Mouse (Mus musculus) cerebellum, adult 8-10 months (tissue): Measurements from ENCODE around the gene Zfp597.

Experiments
- DNase-seq: peaks from one replicate; pipeline ENCODE4 v3.0.0; 2022

Zfp597 gene

DNA sequence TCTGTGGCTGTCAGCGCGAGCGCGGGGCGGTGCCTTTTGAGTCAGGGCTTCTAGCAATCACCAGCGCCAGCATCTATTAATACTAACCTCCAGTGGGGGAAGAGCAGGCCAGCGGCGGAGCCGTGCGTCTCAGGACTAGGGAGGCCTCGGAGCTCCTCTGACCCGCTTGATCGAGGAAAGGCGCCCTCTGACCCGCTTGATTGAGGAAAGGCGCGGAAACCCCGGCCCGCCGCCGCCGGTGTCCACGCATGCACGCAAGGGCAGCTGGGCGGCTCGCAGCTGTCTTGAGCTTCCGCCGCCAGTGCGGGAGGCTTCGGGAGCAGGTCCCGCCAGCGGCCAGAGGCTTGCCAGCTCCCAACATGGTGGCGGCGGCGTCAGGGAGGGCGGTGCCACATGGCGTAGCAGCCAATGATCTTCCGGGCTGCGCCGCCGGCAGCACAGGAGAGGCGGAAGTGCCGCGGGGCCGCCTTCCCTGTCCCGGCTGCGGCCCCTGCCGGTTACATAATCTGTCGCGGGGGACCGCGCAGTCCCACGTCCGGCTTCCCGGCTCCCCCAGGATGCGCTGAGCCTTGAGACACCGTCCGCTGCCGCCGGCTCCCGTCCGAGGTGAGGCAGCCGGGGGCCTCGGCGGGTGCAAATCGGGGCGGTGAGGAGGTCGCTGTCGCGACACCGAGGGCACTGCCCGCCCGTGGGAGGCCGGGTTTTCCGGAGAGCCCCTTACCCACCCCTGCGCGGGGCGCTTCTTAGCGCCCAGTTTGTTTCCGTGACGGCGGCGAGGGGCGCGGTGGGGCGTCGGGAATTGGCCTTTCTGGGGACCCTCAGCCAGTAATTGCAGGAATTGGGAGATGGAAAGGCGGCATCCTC lies at the start of gene Zfp597, which contains the start of gene Gm20695:
Gene Zfp597, minus strand, starts transcription at position 361 of the 864 bp plus-strand sequence.
Gene Gm20695, plus strand, starts transcription at position 448 of the 864 bp plus-strand sequence.
- peak; percentile 92 for DNase-seq

GRCm38 (mm10) chr16:3934091-3934490 lies 49.7 kb upstream of the Zfp597 start:
- no peak for DNase-seq

- DNase-seq: no peak
Observed at GRCm38 (mm10) chr16:3933536-3933935, 49.2 kb upstream of the Zfp597 start.

DNA sequence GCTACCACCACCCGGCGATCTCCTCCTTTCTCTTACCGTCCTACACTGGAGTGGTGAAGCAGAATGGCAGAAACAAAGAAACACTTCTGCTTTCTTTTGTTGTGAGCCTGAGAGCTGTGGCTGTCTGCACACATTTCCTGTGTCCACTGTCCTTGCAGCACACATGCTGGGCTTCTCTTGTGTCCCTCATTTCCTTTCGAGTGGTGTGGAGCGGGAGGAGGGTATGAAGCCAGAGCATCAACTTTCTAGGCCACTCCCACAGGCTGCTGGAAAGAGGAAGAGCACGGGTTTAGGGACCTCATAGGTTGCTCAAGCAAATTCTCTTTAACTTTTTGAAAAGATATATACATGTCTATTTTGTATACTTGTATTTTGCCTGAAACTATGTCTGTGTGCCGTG lies 44.8 kb upstream of the Zfp597 start:
- no peak for DNase-seq

- no peak for DNase-seq
Observed at GRCm38 (mm10) chr16:3928582-3928981, 44.2 kb upstream of the Zfp597 start.

DNA sequence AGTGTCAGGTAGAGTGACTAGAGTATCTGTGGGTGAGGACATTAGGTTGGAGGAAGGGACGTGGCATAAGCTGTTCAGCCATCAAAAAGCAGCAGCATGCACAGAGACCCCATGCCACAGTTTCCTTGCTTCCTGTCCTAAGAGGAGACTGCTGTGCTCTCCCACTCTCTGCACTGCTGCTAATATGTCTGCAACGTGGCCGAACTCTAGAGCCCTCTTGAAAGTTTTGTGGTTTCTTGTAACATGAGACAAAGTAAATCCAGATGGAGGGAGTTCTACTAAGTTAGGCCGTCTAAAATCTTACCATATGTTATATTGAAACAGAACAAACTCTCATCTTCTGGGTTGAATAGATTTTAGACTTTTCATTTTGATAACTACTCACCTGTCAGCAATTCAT lies 39.6 kb upstream of the Zfp597 start:
- DNase-seq: no peak

DNA sequence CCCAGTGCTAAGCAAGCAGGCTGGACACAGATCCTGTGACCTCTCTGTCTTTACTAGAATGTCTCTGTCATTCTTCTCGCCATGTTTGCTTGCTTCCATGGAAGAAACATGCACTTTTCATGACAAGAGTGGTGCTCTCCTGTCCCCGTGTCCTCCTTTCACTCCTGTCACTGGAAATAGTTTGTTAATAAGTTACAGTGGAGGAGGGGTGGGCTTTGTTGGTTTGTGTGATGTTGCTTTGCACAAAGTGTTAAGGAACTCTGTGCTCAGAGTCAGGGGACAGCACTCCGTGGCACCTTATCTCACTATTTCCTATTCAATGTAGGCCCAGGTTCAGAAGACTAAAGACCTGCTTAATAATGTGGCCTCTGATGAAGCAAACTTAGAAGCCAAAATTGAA lies 39.2 kb upstream of the Zfp597 start:
- no peak for DNase-seq

GRCm38 (mm10) chr16:3920756-3921155 lies 36.4 kb upstream of the Zfp597 start:
- DNase-seq: no peak

GRCm38 (mm10) chr16:3909118-3909517 lies 24.8 kb upstream of the Zfp597 start:
- DNase-seq: no peak

DNA sequence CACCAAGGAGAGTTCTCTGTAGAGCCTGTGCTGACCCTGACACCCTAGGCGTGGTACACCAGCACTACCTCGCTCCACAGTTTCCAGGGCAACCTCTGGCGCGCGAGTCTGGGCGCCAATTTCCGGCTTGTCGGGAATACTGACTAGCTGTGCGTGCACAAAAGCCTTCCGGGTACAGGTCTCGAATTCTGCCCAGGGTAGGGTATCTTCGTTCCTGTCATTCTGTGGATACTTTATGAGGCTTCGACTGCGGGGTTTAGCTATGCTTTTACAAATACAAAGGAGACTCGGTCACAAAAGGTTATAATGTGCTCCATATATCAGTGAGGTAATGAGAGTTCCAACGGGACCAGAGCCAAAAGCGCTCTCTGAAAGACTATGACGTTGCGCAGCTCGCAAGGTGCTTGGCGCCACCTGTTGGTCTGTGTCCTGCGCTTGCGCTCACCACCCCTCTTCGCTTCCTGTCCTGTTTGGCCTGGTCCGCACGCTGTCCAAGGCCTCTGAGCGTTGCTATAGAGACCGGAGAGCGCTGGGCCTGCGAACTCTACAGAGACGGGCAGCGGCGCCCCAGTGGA lies 24.3 kb upstream of the Zfp597 start, which contains the start of the genes 1700037C18Rik and Cluap1:
Gene 1700037C18Rik, minus strand, starts transcription at position 153 of the 575 bp plus-strand sequence.
Gene Cluap1, plus strand, starts transcription at position 265 of the 575 bp plus-strand sequence.
- DNase-seq: peak; percentile 95

DNA sequence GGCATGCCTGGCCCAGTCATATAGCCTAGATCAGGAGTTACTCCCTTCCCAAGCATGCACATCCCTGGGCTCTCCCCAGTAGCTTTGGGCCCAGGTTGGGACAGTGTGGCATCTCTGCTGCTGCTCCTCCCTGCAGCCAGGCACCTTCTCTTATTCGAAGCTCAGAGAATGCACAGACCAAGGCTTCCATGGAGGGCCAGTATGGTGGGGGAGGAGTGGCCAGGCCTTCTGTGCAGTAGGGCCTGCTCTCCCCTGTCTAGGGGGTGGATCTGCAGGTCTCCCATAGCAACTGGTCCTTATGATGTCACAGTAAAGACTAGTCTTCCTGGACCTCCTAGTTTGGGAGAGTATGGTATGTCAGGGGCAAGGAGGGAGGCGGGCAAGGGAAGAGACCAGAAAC lies 23.1 kb upstream of the Zfp597 start:
- no peak for DNase-seq

DNA sequence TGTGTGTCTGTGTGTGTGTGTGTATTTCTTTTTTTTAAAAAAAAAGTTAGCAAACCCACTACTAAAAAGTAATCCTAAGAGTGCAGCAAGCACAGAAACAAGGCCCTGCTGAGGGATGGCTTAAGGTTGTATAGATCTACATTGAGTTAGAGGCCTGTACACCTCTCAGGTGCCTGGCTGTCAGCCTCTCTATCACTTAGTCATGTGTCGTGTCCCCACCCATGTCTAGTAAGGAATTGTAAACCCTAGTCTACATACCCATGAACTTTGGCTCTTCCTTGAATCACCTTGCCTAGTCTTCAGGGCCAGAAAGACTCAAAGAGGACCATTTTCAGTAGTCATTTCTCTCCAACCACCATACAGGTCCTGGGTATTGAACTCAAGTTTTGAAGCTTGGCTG lies 12.2 kb upstream of the Zfp597 start:
- DNase-seq: no peak

DNA sequence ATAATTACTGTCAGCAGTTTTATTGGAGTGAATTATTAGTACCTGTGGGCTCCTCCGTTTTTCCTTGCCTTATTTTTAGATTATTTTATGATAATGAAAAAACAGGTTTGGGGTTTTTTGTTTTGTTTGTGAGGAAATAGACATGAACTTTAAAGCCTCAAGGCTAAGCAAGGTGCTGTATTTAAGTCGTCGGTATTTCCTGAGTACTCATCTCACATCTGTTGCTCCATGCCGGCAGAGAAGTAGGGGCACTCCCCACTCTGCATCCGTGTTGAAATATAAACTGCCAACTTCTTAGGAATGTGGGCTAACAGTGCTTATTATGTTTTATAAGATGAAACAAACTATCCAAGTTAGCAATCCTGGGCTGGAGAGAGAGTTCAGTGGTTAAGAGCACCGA lies 11.7 kb upstream of the Zfp597 start:
- DNase-seq: no peak

- DNase-seq: no peak
Observed at GRCm38 (mm10) chr16:3895173-3895792, 10.9 kb upstream of the Zfp597 start.

- no peak for DNase-seq
Observed at GRCm38 (mm10) chr16:3893739-3894138, 9.4 kb upstream of the Zfp597 start.

GRCm38 (mm10) chr16:3891621-3892295 lies 7.4 kb upstream of the Zfp597 start:
- no peak for DNase-seq

GRCm38 (mm10) chr16:3885065-3885670 lies 807 bp upstream of the Zfp597 start:
- no peak for DNase-seq

GRCm38 (mm10) chr16:3876346-3876745 lies 8.0 kb downstream of the Zfp597 start:
- DNase-seq: no peak

- DNase-seq: peak; percentile 83
Observed at GRCm38 (mm10) chr16:3872216-3873047, 11.9 kb downstream of the Zfp597 start, which contains the start of gene Naa60. TSS of gene Naa60 (plus strand) at chr16:3872375.

DNA sequence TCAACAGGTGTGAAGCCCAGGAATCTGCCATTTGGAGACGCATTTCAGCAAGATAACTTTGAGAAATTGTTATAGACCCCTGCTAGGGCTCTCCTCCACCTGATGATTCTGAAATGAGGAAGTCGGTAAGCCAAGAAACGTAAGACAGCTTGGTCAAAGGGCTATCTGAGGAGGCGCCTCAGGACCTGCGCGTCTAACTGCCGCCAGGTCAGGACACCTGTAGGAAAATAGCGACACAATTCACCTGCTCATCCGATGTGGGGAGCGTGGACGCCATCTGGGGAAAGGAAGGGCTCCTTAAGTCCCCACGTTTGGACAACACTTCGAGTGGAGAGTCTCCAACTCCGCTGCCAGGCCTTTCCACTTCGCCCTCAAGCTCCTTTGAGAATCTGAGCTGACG lies 12.5 kb downstream of the Zfp597 start:
- DNase-seq: no peak

GRCm38 (mm10) chr16:3859254-3859653 lies 25.1 kb downstream of the Zfp597 start:
- DNase-seq: no peak

DNA sequence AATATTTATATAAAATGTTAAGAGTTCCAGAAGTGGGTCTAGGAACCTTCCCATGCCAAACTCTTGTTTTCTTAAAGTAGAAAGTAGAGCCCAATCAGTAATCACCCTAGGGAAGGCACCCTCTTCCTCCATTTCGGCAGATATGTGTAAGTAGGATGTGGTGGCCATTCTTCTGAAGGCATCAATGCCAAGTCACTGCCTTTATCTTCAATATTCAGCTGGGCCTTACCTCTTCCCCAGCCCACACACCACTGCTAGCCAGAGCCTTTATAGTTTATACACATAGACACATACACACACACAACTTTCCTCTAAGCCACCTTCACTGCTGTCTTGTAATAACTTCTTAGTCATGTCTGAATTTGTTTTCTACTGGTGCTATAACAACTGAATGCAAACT lies 28.6 kb downstream of the Zfp597 start:
- DNase-seq: no peak
